Mouse (Mus musculus) liver, adult 2 months (tissue): ENCODE results near the gene Ddx60.

ENCODE experiments used
- CTCF ChIP-seq: fragments of 200-500 bp; IDR thresholded peaks from 2 replicates; pipeline ENCODE4 v1.5.1; 2011; ENCODE audit warnings: low read depth, low read length, control low read depth
- POLR2A ChIP-seq: fragments of 200-500 bp; IDR thresholded peaks from 2 replicates; pipeline ENCODE4 v1.6.1; 2011; ENCODE audit warnings: low read length, control low read depth; ENCODE audit not compliant: insufficient read depth; ENCODE audit errors: extremely low read depth

DNA sequence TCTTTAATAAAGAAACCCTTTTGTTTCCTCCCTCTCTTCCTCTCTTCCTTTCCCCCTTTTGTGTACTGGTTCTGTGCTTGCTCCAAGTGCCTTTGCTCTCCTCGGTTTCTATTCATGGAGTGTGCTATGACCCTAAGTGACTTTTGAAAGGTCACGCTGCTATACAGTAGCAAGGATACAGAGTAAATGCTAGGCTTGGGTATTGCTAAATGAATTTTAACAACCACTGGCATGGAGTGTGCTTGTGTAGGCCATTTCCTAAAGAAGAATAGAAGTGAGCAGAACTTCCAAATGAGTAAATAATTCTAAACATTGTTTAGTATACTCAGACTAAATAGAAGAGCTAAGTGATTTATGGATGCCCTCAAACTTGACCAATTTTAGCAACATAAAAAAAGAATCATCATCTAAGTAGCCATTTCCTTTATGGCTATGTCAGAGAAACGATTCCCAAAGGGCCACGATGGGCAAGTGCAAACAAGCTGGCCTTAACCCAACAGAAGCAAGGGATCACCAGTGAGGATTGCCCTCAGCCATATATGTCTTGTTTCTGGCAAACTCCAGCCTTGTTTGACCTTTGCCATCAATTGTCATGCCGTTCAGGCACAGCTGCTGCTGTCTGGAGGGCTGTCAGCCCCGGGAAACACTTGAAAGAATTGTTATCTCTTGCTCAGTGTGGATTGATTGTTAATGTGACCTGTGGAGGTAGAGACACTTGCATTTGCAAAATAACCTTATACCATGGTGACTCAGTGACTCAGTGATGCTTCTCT is 58.0 kb downstream of the Ddx60 start:
- TF ChIP-seq POLR2A (no peak), CTCF (no peak)
